Mouse (Mus musculus): ENCODE data around the gene Rhbdd3. TPM values are rescaled to one million over a fixed set of nuclear protein-coding genes. Genes with fewer than 3 reads are reported as not detected.
A peak's percentile ranks its signal among the peaks of the same experiment; 100 is the strongest.

Rhbdd3 gene
- polyA plus RNA-seq, 1 experiment from 2014 or later: 14.9 TPM

GRCm38 (mm10) chr11:5141252-5141651 lies 42.5 kb downstream of the Rhbdd3 start:
- Histone ChIP-seq H3K9ac (replicated peaks) (no peak overlapping the region), H3K27me3 (ENCODE audit: insufficient read depth, low read length) (no peaks in the 10 kb centered on the region), H3K4me1 (ENCODE audit: insufficient read depth) (peaks cover 25% of the 10 kb centered on the region), H3K27ac (ENCODE audit: low read depth) (no peak overlapping the region), H3K4me3 (ENCODE audit: low read depth, low read length) (no peak overlapping the region), H3K9me3 (ENCODE audit: low read length) (no peaks in the 10 kb centered on the region), H3K4me2 (ENCODE audit: low read depth, low read length) (no peak overlapping the region), H3K36me3 (replicated peaks; ENCODE audit: insufficient read depth, low read length) (no peaks in the 10 kb centered on the region)
- WGBS (ENCODE audit: insufficient replicate concordance): 58% methylated on average over 5 of the region's 5 CpGs
- DNase-seq (no peak), ATAC-seq (no peak)
- TF ChIP-seq CTCF (IDR thresholded peaks at IDR 0.05; ENCODE audit: low read depth) (no peak), EP300 (IDR thresholded peaks at IDR 0.05; ENCODE audit: low read depth) (no peak)

GRCm38 (mm10) chr11:5141965-5142364 lies 43.2 kb downstream of the Rhbdd3 start:
- H3K4me3 ChIP-seq (ENCODE audit: low read depth, low read length): no peak overlapping the region
- H3K9ac ChIP-seq (replicated peaks): no peak overlapping the region
- no peaks in the 10 kb centered on the region for H3K27me3 ChIP-seq (ENCODE audit: insufficient read depth, low read length)
- H3K9me3 ChIP-seq (ENCODE audit: low read length): no peaks in the 10 kb centered on the region
- H3K27ac ChIP-seq (ENCODE audit: low read depth): no peak overlapping the region
- DNase-seq (no peak), ATAC-seq (no peak)
- H3K4me2 ChIP-seq (ENCODE audit: low read depth, low read length): no peak overlapping the region
- H3K4me1 ChIP-seq (ENCODE audit: insufficient read depth): peaks cover 25% of the 10 kb centered on the region
- WGBS (ENCODE audit: insufficient replicate concordance): 84% methylated on average over 2 of the region's 2 CpGs
- no peaks in the 10 kb centered on the region for H3K36me3 ChIP-seq (replicated peaks; ENCODE audit: insufficient read depth, low read length)
- no peak for TF ChIP-seq EP300 (IDR thresholded peaks at IDR 0.05; ENCODE audit: low read depth)
- no peak for TF ChIP-seq CTCF (IDR thresholded peaks at IDR 0.05; ENCODE audit: low read depth)

- 67% methylated on average over 3 of the region's 3 CpGs for WGBS (ENCODE audit: insufficient replicate concordance)
- peaks cover 18% of the 10 kb centered on the region for H3K4me1 ChIP-seq (ENCODE audit: insufficient read depth)
Observed at GRCm38 (mm10) chr11:5145600-5145999, 46.9 kb downstream of the Rhbdd3 start.

GRCm38 (mm10) chr11:5149249-5149648 lies 50.5 kb downstream of the Rhbdd3 start:
- WGBS (ENCODE audit: insufficient replicate concordance): 12% methylated on average over 7 of the region's 7 CpGs
- Histone ChIP-seq H3K4me3 (ENCODE audit: low read depth, low read length) (no peak overlapping the region), H3K36me3 (replicated peaks; ENCODE audit: insufficient read depth, low read length) (no peaks in the 10 kb centered on the region), H3K9me3 (ENCODE audit: low read length) (no peaks in the 10 kb centered on the region), H3K4me2 (ENCODE audit: low read depth, low read length) (peak overlapping the region; percentile 84), H3K9ac (replicated peaks) (no peak overlapping the region; the same call in 1 of the 2 replicates), H3K27ac (ENCODE audit: low read depth) (peak overlapping the region; percentile 48; the same call in 1 of the 2 replicates), H3K4me1 (ENCODE audit: insufficient read depth) (peaks cover 16% of the 10 kb centered on the region), H3K27me3 (ENCODE audit: insufficient read depth, low read length) (peaks cover 21% of the 10 kb centered on the region; the same call in 1 of the 2 replicates)
- ATAC-seq: peak; percentile 22; the same call in 1 of the 2 replicates
- peak; percentile 51 for DNase-seq
- TF ChIP-seq EP300 (IDR thresholded peaks at IDR 0.05; ENCODE audit: low read depth) (no peak), CTCF (IDR thresholded peaks at IDR 0.05; ENCODE audit: low read depth) (no peak)

More at GRCm38 (mm10) chr11:5145600-5145999, 46.9 kb downstream of the Rhbdd3 start:
- no peaks in the 10 kb centered on the region for H3K36me3 ChIP-seq (replicated peaks; ENCODE audit: insufficient read depth, low read length)
- ATAC-seq: no peak
- H3K27me3 ChIP-seq (ENCODE audit: insufficient read depth, low read length): 0 out of 2 replicates have a peak, but pooled peaks cover 3% of the 10 kb centered on the region
- H3K27ac ChIP-seq (ENCODE audit: low read depth): no peak overlapping the region
- no peak overlapping the region for H3K4me2 ChIP-seq (ENCODE audit: low read depth, low read length)
- TF ChIP-seq EP300 (IDR thresholded peaks at IDR 0.05; ENCODE audit: low read depth) (no peak), CTCF (IDR thresholded peaks at IDR 0.05; ENCODE audit: low read depth) (no peak)
- no peak overlapping the region for H3K9ac ChIP-seq (replicated peaks)
- H3K4me3 ChIP-seq (ENCODE audit: low read depth, low read length): no peak overlapping the region
- no peaks in the 10 kb centered on the region for H3K9me3 ChIP-seq (ENCODE audit: low read length)
- DNase-seq: no peak

GRCm38 (mm10) chr11:5149955-5150354 lies 51.2 kb downstream of the Rhbdd3 start:
- no peak overlapping the region for H3K9ac ChIP-seq (replicated peaks)
- DNase-seq: no peak
- H3K27ac ChIP-seq (ENCODE audit: low read depth): peak overlapping the region; percentile 26; the same call in 1 of the 2 replicates
- H3K4me3 ChIP-seq (ENCODE audit: low read depth, low read length): no peak overlapping the region
- H3K36me3 ChIP-seq (replicated peaks; ENCODE audit: insufficient read depth, low read length): no peaks in the 10 kb centered on the region
- ATAC-seq: no peak
- TF ChIP-seq EP300 (IDR thresholded peaks at IDR 0.05; ENCODE audit: low read depth) (no peak), CTCF (IDR thresholded peaks at IDR 0.05; ENCODE audit: low read depth) (no peak)
- peaks cover 17% of the 10 kb centered on the region for H3K4me1 ChIP-seq (ENCODE audit: insufficient read depth)
- WGBS (ENCODE audit: insufficient replicate concordance): 52% methylated on average over 9 of the region's 9 CpGs
- H3K4me2 ChIP-seq (ENCODE audit: low read depth, low read length): peak overlapping the region; percentile 84; the same call in 1 of the 2 replicates
- H3K27me3 ChIP-seq (ENCODE audit: insufficient read depth, low read length): peaks cover 21% of the 10 kb centered on the region; the same call in 1 of the 2 replicates
- no peaks in the 10 kb centered on the region for H3K9me3 ChIP-seq (ENCODE audit: low read length)

- no peaks in the 10 kb centered on the region for H3K36me3 ChIP-seq (replicated peaks; ENCODE audit: insufficient read depth, low read length)
- 41% methylated on average over 9 of the region's 9 CpGs for WGBS (ENCODE audit: insufficient replicate concordance)
- peaks cover 21% of the 10 kb centered on the region; the same call in 1 of the 2 replicates for H3K27me3 ChIP-seq (ENCODE audit: insufficient read depth, low read length)
- ATAC-seq: peak; percentile 47; the same call in 1 of the 2 replicates
- H3K4me1 ChIP-seq (ENCODE audit: insufficient read depth): peaks cover 19% of the 10 kb centered on the region
- TF ChIP-seq CTCF (IDR thresholded peaks at IDR 0.05; ENCODE audit: low read depth) (no peak), EP300 (IDR thresholded peaks at IDR 0.05; ENCODE audit: low read depth) (no peak)
- H3K9me3 ChIP-seq (ENCODE audit: low read length): no peaks in the 10 kb centered on the region
- DNase-seq: peak; percentile 60
- peak overlapping the region; percentile 29; the same call in 1 of the 2 replicates for H3K27ac ChIP-seq (ENCODE audit: low read depth)
- peak overlapping the region; percentile 51; the same call in 1 of the 2 replicates for H3K4me3 ChIP-seq (ENCODE audit: low read depth, low read length)
- H3K9ac ChIP-seq (replicated peaks): peak overlapping the region; percentile 34; the same call in 1 of the 2 replicates
- H3K4me2 ChIP-seq (ENCODE audit: low read depth, low read length): peak overlapping the region; percentile 84
Observed at GRCm38 (mm10) chr11:5150416-5151246, 51.9 kb downstream of the Rhbdd3 start.

Measured in liver, postnatal 0 days (tissue).